Mouse (Mus musculus) midbrain, embryonic 16.5 days (tissue): Measurements from ENCODE around the gene Abl1. TPM values are rescaled to one million over a fixed set of nuclear protein-coding genes. Genes with fewer than 3 reads are reported as not detected.
"Not testable (repeated sequence)": the region's sequence is repeated elsewhere in the genome, so short reads cannot be mapped to it uniquely, and the experiment has no call there.

ENCODE experiments used
- ATAC-seq: fragments of 200-750 bp; cut with Nextera tagmentation; 2 replicates; pipeline ENCODE4 v1.8.0; 2017; ENCODE audit warnings: moderate TSS enrichment
- H3K27ac ChIP-seq: fragments of 300-500 bp; sonication (generic); 2 replicates; pipeline ENCODE4 v1.5.1; 2014; ENCODE audit warnings: mild to moderate bottlenecking, low read length, mixed read lengths
- H3K27me3 ChIP-seq: fragments of 300-500 bp; sonication (generic); 2 replicates; pipeline ENCODE4 v1.6.1; 2014; ENCODE audit warnings: low read depth, low read length, mixed read lengths; ENCODE audit not compliant: control insufficient read depth, insufficient read depth
- H3K36me3 ChIP-seq: fragments of 300-500 bp; sonication (generic); 2 replicates; pipeline ENCODE4 v1.6.1; 2014; ENCODE audit warnings: mild to moderate bottlenecking, low read length, moderate library complexity, mixed read lengths; ENCODE audit not compliant: control insufficient read depth, insufficient read depth
- H3K4me1 ChIP-seq: fragments of 300-500 bp; sonication (generic); 2 replicates; pipeline ENCODE4 v1.6.1; 2014; ENCODE audit warnings: mild to moderate bottlenecking, low read length, mixed read lengths; ENCODE audit not compliant: control insufficient read depth, insufficient read depth
- H3K4me2 ChIP-seq: fragments of 300-500 bp; sonication (generic); 2 replicates; pipeline ENCODE4 v1.6.1; 2014; ENCODE audit warnings: mild to moderate bottlenecking, low read length, mixed read lengths
- H3K4me3 ChIP-seq: fragments of 300-500 bp; sonication (generic); 2 replicates; pipeline ENCODE4 v1.5.1; 2014; ENCODE audit warnings: low read depth, mild to moderate bottlenecking, low read length, moderate library complexity, mixed read lengths
- H3K9ac ChIP-seq: fragments of 300-500 bp; sonication (generic); 2 replicates; pipeline ENCODE4 v1.6.1; 2014; ENCODE audit warnings: low read depth, low read length, mixed read lengths
- H3K9me3 ChIP-seq: fragments of 300-500 bp; sonication (generic); replicated peaks from 2 replicates; pipeline ENCODE4 v1.6.1; 2014; ENCODE audit warnings: mild to moderate bottlenecking, low read length, mixed read lengths; ENCODE audit not compliant: control insufficient read depth, poor library complexity, severe bottlenecking
- WGBS: fragments of 180-500 bp; shearing (Covaris S2); extraction: QIAGEN DNeasy Blood & Tissue Kit; methylation state at CpG from one replicate; pipeline ENCODE4 v1.1.7; 2014; 5-methylcytosine and 5-hydroxymethylcytosine counted together
- polyA plus RNA-seq: library from polyadenylated mRNA; unstranded; fragments of >200 nt; fragmentation: Nextera tagmentation; extraction: Ambion mirVana; gene quantifications from 2 replicates; pipeline ENCODE4 v1.2.1, GENCODE M21; 2015

Gene Abl1
- polyA plus RNA-seq, 1 experiment from 2014 or later = 16.7 TPM

GRCm38 (mm10) chr2:31681051-31681707 is 7.0 kb upstream of the Abl1 start:
- not testable (repeated sequence) for H3K27ac ChIP-seq, H3K9ac ChIP-seq, H3K4me1 ChIP-seq, H3K36me3 ChIP-seq, H3K4me2 ChIP-seq, ATAC-seq, H3K9me3 ChIP-seq, H3K27me3 ChIP-seq, H3K4me3 ChIP-seq
- WGBS = 90% methylated on average over 15 of the region's 15 CpGs

- no peak overlapping the region for H3K4me3 ChIP-seq
- H3K4me1 ChIP-seq = no peaks in the 10 kb centered on the region
- H3K27ac ChIP-seq = no peak overlapping the region
- no peaks in the 10 kb centered on the region for H3K27me3 ChIP-seq
- H3K4me2 ChIP-seq = no peak overlapping the region
- 0 out of 2 replicates have a peak, but pooled peaks cover 3% of the 10 kb centered on the region for H3K36me3 ChIP-seq
- 91% methylated on average over 6 of the region's 6 CpGs for WGBS
- no peak overlapping the region for H3K9ac ChIP-seq
- no peak for ATAC-seq
- H3K9me3 ChIP-seq = no peaks in the 10 kb centered on the region
Measured at GRCm38 (mm10) chr2:31681731-31682235, 6.4 kb upstream of the Abl1 start.

- H3K9me3 ChIP-seq = no peaks in the 10 kb centered on the region
- ATAC-seq = no peak
- H3K9ac ChIP-seq = peak overlapping the region; percentile 25; the same call in 1 of the 2 replicates
- peaks cover 3% of the 10 kb centered on the region for H3K4me1 ChIP-seq
- H3K36me3 ChIP-seq = 0 out of 2 replicates have a peak, but pooled peaks cover 3% of the 10 kb centered on the region
- no peak overlapping the region for H3K4me2 ChIP-seq
- H3K27ac ChIP-seq = no peak overlapping the region
- H3K4me3 ChIP-seq = no peak overlapping the region
- H3K27me3 ChIP-seq = no peaks in the 10 kb centered on the region
- WGBS = 20% methylated on average over 2 of the region's 2 CpGs
Measured at GRCm38 (mm10) chr2:31683666-31684065, 4.5 kb upstream of the Abl1 start.

- Histone ChIP-seq H3K9me3 (no peaks in the 10 kb centered on the region), H3K27me3 (no peaks in the 10 kb centered on the region), H3K4me2 (peak overlapping the region; percentile 66), H3K4me3 (peak overlapping the region; percentile 74), H3K9ac (peak overlapping the region; percentile 87), H3K4me1 (peaks cover 42% of the 10 kb centered on the region), H3K36me3 (no peaks in the 10 kb centered on the region), H3K27ac (peak overlapping the region; percentile 95; the same call in 1 of the 2 replicates)
- WGBS = under 1% methylated on average over 12 of the region's 12 CpGs
- no peak for ATAC-seq
Measured at GRCm38 (mm10) chr2:31689045-31689444, 869 bp downstream of the Abl1 start.

- Histone ChIP-seq H3K9ac (no peak overlapping the region; the same call in 1 of the 2 replicates), H3K27me3 (no peaks in the 10 kb centered on the region), H3K4me2 (peak overlapping the region; percentile 66), H3K27ac (no peak overlapping the region), H3K36me3 (no peaks in the 10 kb centered on the region), H3K4me1 (peaks cover 42% of the 10 kb centered on the region), H3K4me3 (peak overlapping the region; percentile 74), H3K9me3 (no peaks in the 10 kb centered on the region)
- WGBS = 53% methylated on average over 3 of the region's 3 CpGs
- no peak for ATAC-seq
Measured at GRCm38 (mm10) chr2:31690063-31690462, 1.9 kb downstream of the Abl1 start.

GRCm38 (mm10) chr2:31698209-31698608 is 10.0 kb downstream of the Abl1 start:
- H3K36me3 ChIP-seq = peaks cover 5% of the 10 kb centered on the region
- H3K4me2 ChIP-seq = no peak overlapping the region
- H3K4me3 ChIP-seq = no peak overlapping the region
- ATAC-seq = no peak
- no peak overlapping the region for H3K27ac ChIP-seq
- peaks cover 11% of the 10 kb centered on the region for H3K4me1 ChIP-seq
- H3K9me3 ChIP-seq = no peaks in the 10 kb centered on the region
- H3K27me3 ChIP-seq = no peaks in the 10 kb centered on the region
- no peak overlapping the region for H3K9ac ChIP-seq

- WGBS = 43% methylated on average over 7 of the region's 7 CpGs
- Histone ChIP-seq H3K4me2 (no peak overlapping the region), H3K9ac (0 out of 2 replicates have a peak overlapping the region, but pooled peaks have one; percentile 2), H3K27me3 (no peaks in the 10 kb centered on the region), H3K4me1 (peaks cover 10% of the 10 kb centered on the region), H3K4me3 (no peak overlapping the region), H3K27ac (no peak overlapping the region), H3K36me3 (peaks cover 4% of the 10 kb centered on the region), H3K9me3 (no peaks in the 10 kb centered on the region)
- no peak for ATAC-seq
Measured at GRCm38 (mm10) chr2:31700545-31701446, 12.6 kb downstream of the Abl1 start.

GRCm38 (mm10) chr2:31703226-31703625 is 15.1 kb downstream of the Abl1 start:
- H3K4me3 ChIP-seq = no peak overlapping the region

GRCm38 (mm10) chr2:31705914-31706313 is 17.7 kb downstream of the Abl1 start:
- no peaks in the 10 kb centered on the region for H3K36me3 ChIP-seq
- no peak for ATAC-seq

More at GRCm38 (mm10) chr2:31703226-31703625, 15.1 kb downstream of the Abl1 start:
- Histone ChIP-seq H3K27ac (no peak overlapping the region), H3K9me3 (no peaks in the 10 kb centered on the region), H3K4me2 (no peak overlapping the region), H3K4me1 (peaks cover 10% of the 10 kb centered on the region), H3K9ac (no peak overlapping the region), H3K27me3 (no peaks in the 10 kb centered on the region), H3K36me3 (no peaks in the 10 kb centered on the region)
- no peak for ATAC-seq

More at GRCm38 (mm10) chr2:31705914-31706313, 17.7 kb downstream of the Abl1 start:
- Histone ChIP-seq H3K27ac (no peak overlapping the region), H3K4me1 (peaks cover 4% of the 10 kb centered on the region; the same call in 1 of the 2 replicates), H3K4me3 (no peak overlapping the region), H3K9ac (no peak overlapping the region), H3K4me2 (no peak overlapping the region), H3K27me3 (no peaks in the 10 kb centered on the region), H3K9me3 (no peaks in the 10 kb centered on the region)
